Mouse (Mus musculus) layer of hippocampus, postnatal 25 days (tissue): Measurements from ENCODE around the gene Cyld. TPM values are rescaled to one million over a fixed set of nuclear protein-coding genes. Genes with fewer than 3 reads are reported as not detected.

Experiments
- DNase-seq, 2 experiments: peaks; one replicate each; pipeline ENCODE4 v3.0.0; 2022; ENCODE audit warnings: mixed read lengths in 2 of 2, low spot score in 1 of 2; ENCODE audit errors: extremely low spot score in 1 of 2
- total RNA-seq, 2 experiments: library from RNA; stranded (reverse); gene quantifications; 2 replicates each; pipeline ENCODE4 v1.2.3; 2021

Gene Cyld
- total RNA-seq, 2 experiments from 2014 or later, result 73.2 to 77.0 TPM

GRCm38 (mm10) chr8:88686226-88686905, 10.5 kb upstream of the Cyld start:
- DNase-seq, result peak in 1 of 2 experiments; percentile 2

GRCm38 (mm10) chr8:88686906-88687235, 10.0 kb upstream of the Cyld start:
- peak in 1 of 2 experiments; percentile 3 for DNase-seq

DNA sequence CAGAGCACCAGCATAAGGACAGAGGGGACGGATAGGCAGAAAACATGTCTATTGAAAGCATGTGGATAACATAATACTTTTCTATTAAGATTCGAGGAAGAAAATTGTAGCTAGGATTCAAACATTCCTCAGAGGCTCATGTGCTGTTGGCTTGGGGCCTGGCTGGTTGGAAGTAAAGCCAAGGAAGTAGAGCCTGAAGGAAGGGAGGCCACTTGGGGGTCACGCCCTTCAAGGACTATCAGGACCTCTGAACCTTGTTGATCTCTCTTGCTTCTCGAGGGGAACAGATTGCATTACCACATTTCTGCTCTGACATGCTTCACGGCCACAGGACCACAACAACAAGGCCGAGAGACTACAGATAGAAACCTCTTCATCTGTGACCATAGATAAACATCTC, 7.7 kb upstream of the Cyld start:
- DNase-seq, result no peak

DNA sequence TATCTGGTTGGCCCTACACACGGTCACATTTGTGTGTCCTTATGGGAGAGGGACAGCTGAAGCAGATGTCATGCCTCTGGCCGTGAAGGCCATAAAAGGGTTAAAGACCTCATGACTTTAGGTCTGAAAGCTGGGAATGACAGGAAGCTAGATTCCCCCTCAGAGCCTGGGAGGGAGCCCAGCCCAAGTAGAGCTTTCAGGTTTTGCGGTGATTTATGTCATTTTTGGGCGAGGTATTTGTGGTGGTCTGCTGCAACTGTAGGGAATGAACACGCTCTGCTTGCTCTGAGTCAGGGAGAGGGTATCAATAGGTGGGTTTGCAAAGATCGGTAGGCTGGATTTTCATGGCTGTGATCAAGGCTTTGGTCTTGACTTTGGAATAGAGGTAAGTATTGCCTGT, 6.9 kb upstream of the Cyld start:
- DNase-seq, result no peak

DNA sequence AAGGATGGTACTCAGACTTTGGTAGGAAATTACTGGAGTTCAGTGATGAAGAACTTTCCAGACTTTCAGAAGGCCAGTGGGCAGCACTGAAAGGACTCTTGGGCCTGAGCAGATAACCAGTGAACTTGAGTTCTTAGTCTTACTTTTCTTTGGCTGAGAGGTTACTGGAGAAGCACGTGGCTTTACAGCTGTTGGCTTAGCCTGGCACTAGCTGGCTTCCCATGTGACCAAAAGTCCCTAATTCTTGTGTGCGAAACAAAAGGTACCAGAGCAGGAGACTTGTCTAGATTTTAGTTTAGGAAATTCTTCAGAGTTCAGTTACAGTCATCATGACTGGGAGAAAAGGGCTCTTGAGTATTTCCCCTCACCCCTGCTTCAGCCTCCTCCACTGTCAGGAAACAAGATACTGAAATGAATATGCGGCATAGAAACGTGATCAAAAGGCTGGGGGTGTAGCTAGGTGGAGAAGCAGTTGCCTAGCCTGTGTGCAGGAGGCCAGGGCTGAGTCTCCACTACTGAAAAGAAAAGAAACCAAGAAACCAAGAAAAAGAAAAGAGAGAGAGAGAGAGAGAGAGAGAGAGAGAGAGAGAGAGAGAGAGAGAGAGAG, 5.4 kb upstream of the Cyld start:
- DNase-seq, result no peak

DNA sequence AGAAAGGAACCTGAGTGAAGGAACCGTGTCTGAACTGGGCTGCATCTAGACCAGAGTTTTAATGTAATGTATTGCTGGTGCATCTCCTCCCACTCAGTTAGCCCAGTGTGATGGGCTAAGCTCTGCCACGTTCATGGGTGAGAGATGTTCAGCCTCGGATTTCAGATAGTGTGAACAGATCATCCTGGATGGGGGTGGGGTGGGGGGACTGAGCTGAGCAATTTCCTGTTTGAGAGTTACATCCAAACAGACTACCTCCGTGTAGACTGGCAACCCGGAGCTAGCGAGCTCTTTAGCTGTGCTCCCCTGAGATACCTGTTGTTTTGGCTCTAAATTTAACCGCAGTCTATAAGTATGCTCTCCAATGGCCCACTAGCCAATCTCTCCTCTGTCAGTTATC, 4.9 kb upstream of the Cyld start:
- no peak for DNase-seq

DNA sequence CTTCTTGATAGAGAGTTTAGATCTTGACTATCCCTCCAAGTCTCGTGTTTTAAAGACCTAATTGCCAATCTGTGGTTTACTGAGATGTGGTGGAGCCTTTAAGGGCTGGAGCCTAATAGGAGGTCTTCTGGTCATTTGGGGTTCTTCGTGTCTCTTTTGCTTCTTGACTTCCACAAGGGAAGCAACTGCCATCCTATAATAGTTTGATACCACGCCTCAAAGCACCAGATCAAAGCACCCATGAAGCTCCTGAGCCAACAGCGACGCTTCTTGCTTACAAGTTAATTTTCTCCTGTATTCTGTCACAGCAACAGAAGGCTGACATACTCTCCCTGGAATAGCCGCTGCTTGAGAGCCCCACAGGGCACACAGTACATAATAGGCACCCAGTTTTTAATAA, 4.0 kb upstream of the Cyld start:
- no peak for DNase-seq

DNA sequence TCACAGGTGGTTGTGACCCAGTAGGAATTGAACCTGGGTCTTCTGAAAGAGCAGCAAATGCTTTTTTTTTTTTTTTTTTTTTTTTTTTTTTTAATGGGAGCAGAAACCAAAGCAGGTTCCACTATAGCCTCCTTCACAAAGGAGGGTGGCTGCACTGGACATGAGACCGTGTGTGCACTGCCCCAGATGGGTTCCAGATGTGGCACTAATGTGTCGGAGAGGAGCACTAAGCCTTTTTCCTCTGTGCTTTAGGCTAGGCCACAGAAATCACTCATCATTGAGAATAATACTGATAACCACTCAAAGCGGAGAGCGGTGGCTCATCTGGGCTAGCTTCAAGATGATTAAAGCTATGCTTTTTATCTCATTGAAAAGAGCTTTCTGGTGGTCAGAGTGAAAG, 3.5 kb upstream of the Cyld start:
- no peak for DNase-seq

DNA sequence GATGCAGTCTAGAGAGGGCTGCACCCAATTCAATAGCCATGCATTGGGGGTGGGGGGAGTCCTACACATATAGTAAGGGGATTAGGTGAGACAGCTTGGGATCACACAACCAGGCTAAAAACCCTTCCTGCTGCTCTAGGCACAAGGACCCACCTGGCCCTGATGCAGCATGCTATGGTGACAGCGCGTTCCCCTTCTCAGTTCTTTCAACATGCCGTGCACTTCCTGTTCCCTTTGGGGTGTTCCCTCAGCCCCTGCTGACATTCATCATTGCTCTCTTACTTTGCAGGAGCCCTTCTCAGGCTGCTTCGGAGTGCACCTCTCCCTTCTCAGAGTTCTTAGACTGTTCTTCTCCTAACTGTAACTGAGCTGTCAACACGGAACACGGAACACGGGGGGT, 2.5 kb upstream of the Cyld start:
- DNase-seq, result no peak

DNA sequence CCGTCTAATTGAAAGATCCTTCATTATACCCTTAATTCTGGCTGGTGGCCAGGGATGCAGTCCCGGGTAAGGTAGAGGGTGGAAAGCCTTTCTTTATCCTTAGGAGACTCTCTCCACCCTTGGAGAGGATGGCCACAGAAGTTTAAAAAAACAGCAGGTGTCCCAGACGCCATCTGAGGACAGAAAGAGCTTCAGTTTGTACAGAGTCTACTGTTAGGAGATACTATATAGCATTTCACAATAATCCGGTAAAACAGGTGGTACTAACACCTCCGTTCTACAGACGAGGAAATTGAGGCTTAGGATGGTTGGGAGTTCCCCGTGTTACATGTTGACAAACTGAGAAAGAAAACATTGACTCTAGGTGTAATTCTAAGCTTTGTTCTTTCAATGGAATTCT, 600 bp upstream of the Cyld start:
- no peak for DNase-seq

GRCm38 (mm10) chr8:88697642-88698031, 809 bp downstream of the Cyld start:
- DNase-seq, result no peak

DNA sequence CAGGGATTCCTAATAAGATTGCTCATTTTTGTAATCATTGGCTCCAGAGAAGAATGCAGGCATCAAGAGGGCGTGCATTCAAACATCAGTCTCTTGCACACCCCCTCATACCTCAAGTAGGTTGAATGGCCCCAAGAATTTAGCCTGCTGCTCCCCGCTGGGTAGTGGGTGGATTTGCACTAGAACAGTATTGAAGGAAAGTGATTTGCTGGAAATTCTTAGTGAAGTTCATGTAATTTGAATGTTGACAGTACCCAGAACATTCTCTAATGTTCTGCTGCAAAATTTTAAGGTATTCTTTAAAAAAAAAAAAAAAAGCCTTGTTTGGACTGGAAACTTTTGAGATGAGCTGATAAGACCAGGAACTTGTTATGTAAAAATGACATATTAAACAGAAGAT, 1.2 kb downstream of the Cyld start:
- DNase-seq, result no peak

DNA sequence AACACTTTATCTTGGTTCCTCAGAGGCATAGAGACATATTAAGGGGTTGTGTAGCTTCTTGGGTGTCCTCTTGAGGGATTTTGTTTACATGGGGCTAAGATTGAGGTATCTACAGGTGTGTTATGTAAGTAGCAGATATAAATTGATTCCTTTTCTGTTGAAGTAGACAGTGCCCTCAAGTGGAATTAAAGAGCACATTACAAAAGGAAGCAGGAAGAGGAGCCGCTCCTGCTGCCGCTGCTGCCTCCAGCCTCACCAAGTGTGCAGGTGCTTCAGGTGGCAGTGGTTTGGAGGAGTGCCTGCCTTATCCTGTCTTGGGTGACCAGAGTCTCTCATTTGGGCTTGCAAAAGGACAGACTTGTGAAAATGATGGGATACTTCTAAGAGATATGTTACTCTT, 4.8 kb downstream of the Cyld start:
- DNase-seq, result no peak

GRCm38 (mm10) chr8:88702816-88703215, 6.0 kb downstream of the Cyld start:
- DNase-seq, result no peak

- DNase-seq, result no peak
These were observed 26.6 kb downstream of the Cyld start for GRCm38 (mm10) chr8:88723256-88723963.

- DNase-seq, result peak; percentile 71 to 90
These were observed 58.5 kb downstream of the Cyld start for GRCm38 (mm10) chr8:88755175-88755791.

- DNase-seq, result no peak
These were observed 65.2 kb downstream of the Cyld start for GRCm38 (mm10) chr8:88761980-88762379.

DNA sequence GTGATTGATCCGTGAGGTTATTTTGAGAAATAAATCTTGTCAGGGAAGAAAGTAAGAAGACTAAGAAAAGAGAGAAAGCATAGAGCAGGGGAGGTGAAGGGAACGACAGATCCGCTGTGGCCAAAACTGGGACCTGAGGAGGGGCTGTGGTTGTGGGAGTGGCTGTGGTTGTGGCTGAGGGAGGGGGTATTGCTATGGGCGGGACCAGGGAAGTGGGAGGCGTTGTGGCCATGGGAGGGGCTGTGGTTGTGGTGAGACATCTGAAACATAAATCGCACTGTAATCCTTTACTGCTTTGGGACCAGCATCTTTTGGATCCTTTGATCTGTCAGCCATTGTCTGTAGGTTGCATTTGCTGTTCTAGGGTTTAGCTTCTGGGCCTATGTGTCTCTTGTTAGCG, 74.4 kb downstream of the Cyld start:
- no peak for DNase-seq

- no peak for DNase-seq
These were observed 77.9 kb downstream of the Cyld start for GRCm38 (mm10) chr8:88774593-88775297.

- no peak for DNase-seq
These were observed 78.4 kb downstream of the Cyld start for GRCm38 (mm10) chr8:88775298-88775646.

DNA sequence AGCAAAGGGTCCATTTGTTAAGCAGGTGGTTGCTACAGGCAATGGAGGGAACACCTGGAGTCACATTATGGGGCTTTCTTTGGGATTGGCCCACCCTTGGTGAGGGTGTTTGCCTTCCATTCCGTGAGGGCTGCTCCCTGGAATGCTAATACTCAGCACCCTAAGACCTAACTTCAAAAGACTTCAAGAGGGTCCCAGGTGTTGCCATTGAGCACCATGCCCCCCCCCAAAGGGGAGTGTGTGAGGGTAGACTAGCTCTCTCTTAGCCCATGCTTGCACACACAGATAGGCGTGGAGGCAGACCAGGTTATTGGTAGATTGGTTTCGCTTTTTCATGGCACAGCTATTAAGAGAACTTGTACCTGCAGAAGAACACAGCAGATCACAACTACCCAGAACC, 83.3 kb downstream of the Cyld start:
- DNase-seq, result no peak
